Mouse (Mus musculus) midbrain, embryonic 12.5 days (tissue): ENCODE data around the gene Stpg4. TPM values are rescaled to one million over a fixed set of nuclear protein-coding genes. Genes with fewer than 3 reads are reported as not detected.

Experiments used
- ATAC-seq: fragments of 200-750 bp; cut with Nextera tagmentation; 2 replicates; pipeline ENCODE4 v1.8.0; 2017; ENCODE audit warnings: low read depth, moderate TSS enrichment, moderate library complexity; ENCODE audit not compliant: low FRiP score
- H3K27ac ChIP-seq: fragments of 300-500 bp; sonication (generic); replicated peaks from 2 replicates; pipeline ENCODE4 v1.5.1; 2016; ENCODE audit warnings: mild to moderate bottlenecking
- H3K27me3 ChIP-seq: fragments of 300-500 bp; sonication (generic); 2 replicates; pipeline ENCODE4 v1.6.1; 2016; ENCODE audit warnings: mild to moderate bottlenecking
- H3K36me3 ChIP-seq: fragments of 300-500 bp; sonication (generic); 2 replicates; pipeline ENCODE4 v1.6.1; 2016
- H3K4me1 ChIP-seq: fragments of 300-500 bp; sonication (generic); 2 replicates; pipeline ENCODE4 v1.6.1; 2016
- H3K4me2 ChIP-seq: fragments of 300-500 bp; sonication (generic); replicated peaks from 2 replicates; pipeline ENCODE4 v1.6.1; 2016; ENCODE audit warnings: mild to moderate bottlenecking, moderate library complexity
- H3K4me3 ChIP-seq: fragments of 300-500 bp; sonication (generic); 2 replicates; pipeline ENCODE4 v1.5.1; 2016; ENCODE audit warnings: mild to moderate bottlenecking
- H3K9ac ChIP-seq: fragments of 300-500 bp; sonication (generic); replicated peaks from 2 replicates; pipeline ENCODE4 v1.6.1; 2016; ENCODE audit warnings: mild to moderate bottlenecking, moderate library complexity
- H3K9me3 ChIP-seq: fragments of 300-500 bp; sonication (generic); 2 replicates; pipeline ENCODE4 v1.6.1; 2016; ENCODE audit warnings: mild to moderate bottlenecking
- WGBS: fragments of 180-500 bp; shearing (Covaris S2); methylation state at CpG from one replicate; pipeline ENCODE4 v1.1.7; 2016; 5-methylcytosine and 5-hydroxymethylcytosine counted together
- polyA plus RNA-seq: library from polyadenylated mRNA; unstranded; fragments of >200 nt; fragmentation: Nextera tagmentation; extraction: Ambion mirVana; gene quantifications from 2 replicates; pipeline ENCODE4 v1.2.1, GENCODE M21; 2016

Stpg4 gene
- polyA plus RNA-seq, 1 experiment from 2014 or later: not detected

GRCm38 (mm10) chr17:87375941-87376511, 51.5 kb downstream of the Stpg4 start:
- H3K4me3 ChIP-seq: no peak overlapping the region
- peaks cover 46% of the 10 kb centered on the region for H3K4me1 ChIP-seq
- H3K9ac ChIP-seq: no peak overlapping the region
- ATAC-seq: no peak
- WGBS: 64% methylated on average over 10 of the region's 10 CpGs
- no peak overlapping the region for H3K4me2 ChIP-seq
- H3K27ac ChIP-seq: no peak overlapping the region
- no peaks in the 10 kb centered on the region for H3K36me3 ChIP-seq
- no peaks in the 10 kb centered on the region for H3K9me3 ChIP-seq
- H3K27me3 ChIP-seq: no peaks in the 10 kb centered on the region

GRCm38 (mm10) chr17:87373327-87373726, 54.2 kb downstream of the Stpg4 start:
- H3K9me3 ChIP-seq: no peaks in the 10 kb centered on the region
- 94% methylated on average over 9 of the region's 9 CpGs for WGBS
- 0 out of 2 replicates have a peak, but pooled peaks cover 5% of the 10 kb centered on the region for H3K27me3 ChIP-seq
- peaks cover 36% of the 10 kb centered on the region for H3K4me1 ChIP-seq
- H3K4me3 ChIP-seq: no peak overlapping the region
- no peak overlapping the region for H3K4me2 ChIP-seq
- H3K36me3 ChIP-seq: no peaks in the 10 kb centered on the region
- no peak overlapping the region for H3K27ac ChIP-seq
- no peak for ATAC-seq
- no peak overlapping the region for H3K9ac ChIP-seq

- Histone ChIP-seq H3K9me3 (no peaks in the 10 kb centered on the region), H3K27me3 (0 out of 2 replicates have a peak, but pooled peaks cover 5% of the 10 kb centered on the region), H3K36me3 (no peaks in the 10 kb centered on the region), H3K4me2 (no peak overlapping the region), H3K9ac (no peak overlapping the region), H3K27ac (no peak overlapping the region), H3K4me3 (no peak overlapping the region), H3K4me1 (peaks cover 31% of the 10 kb centered on the region)
- 70% methylated on average over 7 of the region's 7 CpGs for WGBS
- ATAC-seq: no peak
Measured at GRCm38 (mm10) chr17:87372189-87372588, 55.4 kb downstream of the Stpg4 start.

GRCm38 (mm10) chr17:87369270-87369759, 58.2 kb downstream of the Stpg4 start:
- no peaks in the 10 kb centered on the region for H3K9me3 ChIP-seq
- H3K9ac ChIP-seq: no peak overlapping the region
- WGBS: 67% methylated on average over 18 of the region's 18 CpGs
- 0 out of 2 replicates have a peak, but pooled peaks cover 5% of the 10 kb centered on the region for H3K27me3 ChIP-seq
- H3K36me3 ChIP-seq: no peaks in the 10 kb centered on the region
- peaks cover 39% of the 10 kb centered on the region for H3K4me1 ChIP-seq
- ATAC-seq: no peak
- H3K27ac ChIP-seq: no peak overlapping the region
- H3K4me3 ChIP-seq: no peak overlapping the region
- no peak overlapping the region for H3K4me2 ChIP-seq

GRCm38 (mm10) chr17:87368481-87368880, 59.1 kb downstream of the Stpg4 start:
- ATAC-seq: no peak

GRCm38 (mm10) chr17:87367640-87368039, 59.9 kb downstream of the Stpg4 start:
- H3K4me1 ChIP-seq: peaks cover 39% of the 10 kb centered on the region
- no peaks in the 10 kb centered on the region for H3K9me3 ChIP-seq
- no peak overlapping the region for H3K9ac ChIP-seq
- H3K4me2 ChIP-seq: no peak overlapping the region
- no peaks in the 10 kb centered on the region for H3K36me3 ChIP-seq
- ATAC-seq: no peak
- H3K27me3 ChIP-seq: 0 out of 2 replicates have a peak, but pooled peaks cover 5% of the 10 kb centered on the region
- WGBS: 72% methylated on average over 3 of the region's 3 CpGs
- no peak overlapping the region for H3K27ac ChIP-seq
- no peak overlapping the region for H3K4me3 ChIP-seq

More at GRCm38 (mm10) chr17:87368481-87368880, 59.1 kb downstream of the Stpg4 start:
- Histone ChIP-seq H3K4me2 (no peak overlapping the region), H3K36me3 (no peaks in the 10 kb centered on the region), H3K27ac (no peak overlapping the region), H3K4me1 (peaks cover 39% of the 10 kb centered on the region), H3K9ac (no peak overlapping the region), H3K4me3 (no peak overlapping the region), H3K9me3 (no peaks in the 10 kb centered on the region), H3K27me3 (0 out of 2 replicates have a peak, but pooled peaks cover 5% of the 10 kb centered on the region)
- 89% methylated on average over 10 of the region's 10 CpGs for WGBS

GRCm38 (mm10) chr17:87367228-87367627, 60.3 kb downstream of the Stpg4 start:
- Histone ChIP-seq H3K9me3 (no peaks in the 10 kb centered on the region), H3K27me3 (0 out of 2 replicates have a peak, but pooled peaks cover 5% of the 10 kb centered on the region), H3K4me1 (peaks cover 35% of the 10 kb centered on the region), H3K27ac (no peak overlapping the region), H3K9ac (no peak overlapping the region), H3K36me3 (no peaks in the 10 kb centered on the region), H3K4me2 (no peak overlapping the region), H3K4me3 (no peak overlapping the region)
- ATAC-seq: no peak
- WGBS: 41% methylated on average over 4 of the region's 4 CpGs

GRCm38 (mm10) chr17:87366520-87366919, 61.0 kb downstream of the Stpg4 start:
- no peak overlapping the region for H3K9ac ChIP-seq
- no peak for ATAC-seq
- no peak overlapping the region for H3K27ac ChIP-seq
- H3K4me1 ChIP-seq: peaks cover 32% of the 10 kb centered on the region
- H3K36me3 ChIP-seq: no peaks in the 10 kb centered on the region
- H3K27me3 ChIP-seq: 0 out of 2 replicates have a peak, but pooled peaks cover 5% of the 10 kb centered on the region
- no peak overlapping the region for H3K4me2 ChIP-seq
- 21% methylated on average over 2 of the region's 2 CpGs for WGBS
- H3K4me3 ChIP-seq: no peak overlapping the region
- no peaks in the 10 kb centered on the region for H3K9me3 ChIP-seq

GRCm38 (mm10) chr17:87365268-87365667, 62.3 kb downstream of the Stpg4 start:
- H3K27me3 ChIP-seq: 0 out of 2 replicates have a peak, but pooled peaks cover 5% of the 10 kb centered on the region
- ATAC-seq: no peak
- 76% methylated on average over 8 of the region's 8 CpGs for WGBS
- no peak overlapping the region for H3K4me3 ChIP-seq
- no peaks in the 10 kb centered on the region for H3K36me3 ChIP-seq
- H3K9me3 ChIP-seq: no peaks in the 10 kb centered on the region
- H3K4me1 ChIP-seq: peaks cover 37% of the 10 kb centered on the region
- no peak overlapping the region for H3K9ac ChIP-seq
- H3K27ac ChIP-seq: no peak overlapping the region
- H3K4me2 ChIP-seq: no peak overlapping the region

- 90% methylated on average over 15 of the region's 15 CpGs for WGBS
- H3K36me3 ChIP-seq: no peaks in the 10 kb centered on the region
- no peaks in the 10 kb centered on the region for H3K9me3 ChIP-seq
- H3K4me2 ChIP-seq: no peak overlapping the region
- H3K4me1 ChIP-seq: peaks cover 25% of the 10 kb centered on the region
- 0 out of 2 replicates have a peak, but pooled peaks cover 5% of the 10 kb centered on the region for H3K27me3 ChIP-seq
- no peak overlapping the region for H3K9ac ChIP-seq
- no peak overlapping the region for H3K27ac ChIP-seq
- H3K4me3 ChIP-seq: no peak overlapping the region
- ATAC-seq: no peak
Measured at GRCm38 (mm10) chr17:87364108-87364507, 63.4 kb downstream of the Stpg4 start.

- Histone ChIP-seq H3K9me3 (no peaks in the 10 kb centered on the region), H3K4me2 (no peak overlapping the region), H3K36me3 (no peaks in the 10 kb centered on the region), H3K27ac (no peak overlapping the region), H3K27me3 (no peaks in the 10 kb centered on the region), H3K9ac (no peak overlapping the region), H3K4me1 (peaks cover 9% of the 10 kb centered on the region; the same call in 1 of the 2 replicates), H3K4me3 (no peak overlapping the region)
- no peak for ATAC-seq
- 38% methylated on average over 3 of the region's 3 CpGs for WGBS
Measured at GRCm38 (mm10) chr17:87361132-87361531, 66.4 kb downstream of the Stpg4 start.

- Histone ChIP-seq H3K9ac (no peak overlapping the region), H3K4me1 (peaks cover 17% of the 10 kb centered on the region), H3K9me3 (no peaks in the 10 kb centered on the region), H3K36me3 (no peaks in the 10 kb centered on the region), H3K4me2 (no peak overlapping the region), H3K4me3 (no peak overlapping the region), H3K27ac (no peak overlapping the region), H3K27me3 (no peaks in the 10 kb centered on the region)
- ATAC-seq: no peak
- 86% methylated on average over 9 of the region's 9 CpGs for WGBS
Measured at GRCm38 (mm10) chr17:87357506-87357905, 70.0 kb downstream of the Stpg4 start.
